Mouse (Mus musculus) gastrocnemius, postnatal 36 days (tissue): ENCODE measurements at regions not wholly inside any gene's neighbourhood (a gene's known extent, or its start where the extent isn't known, plus 50 kb on each side); places are given as distances from the start of the nearest gene placed in this dataset.

Experiments used
- DNase-seq, 2 experiments: peaks; one replicate each; pipeline ENCODE4 v3.0.0; 2022
- intact Hi-C: fragments of 180-260 bp; cut with DNase I; formaldehyde crosslinking; loops from one replicate; pipeline ENCODE4 v1.15.1; 2025

- no peak for DNase-seq
- intact Hi-C loops = no loop called here
Measured at GRCm38 (mm10) chr4:127862875-127863274, 107.9 kb downstream of the CK137956 start.

GRCm38 (mm10) chr4:127861319-127862117 lies 109.2 kb downstream of the CK137956 start:
- intact Hi-C loops = no loop called here
- DNase-seq = no peak

GRCm38 (mm10) chr4:127860271-127860670 lies 110.5 kb downstream of the CK137956 start:
- no peak for DNase-seq
- intact Hi-C loops = no loop called here

- intact Hi-C loops = no loop called here
- no peak for DNase-seq
Measured at GRCm38 (mm10) chr4:127859505-127859904, 111.2 kb downstream of the CK137956 start.

GRCm38 (mm10) chr4:127858566-127858965 lies 112.2 kb downstream of the CK137956 start:
- no peak for DNase-seq
- intact Hi-C loops = no loop called here

GRCm38 (mm10) chr4:127855836-127856235 lies 114.9 kb downstream of the CK137956 start:
- intact Hi-C loops = no loop called here
- DNase-seq = no peak

- DNase-seq = no peak
- intact Hi-C loops = no loop called here
Measured at GRCm38 (mm10) chr4:127854776-127855409, 115.9 kb downstream of the CK137956 start.

GRCm38 (mm10) chr4:127849306-127849705 lies 121.4 kb downstream of the CK137956 start:
- DNase-seq = no peak
- intact Hi-C loops = no loop called here

- intact Hi-C loops = no loop called here
Measured at GRCm38 (mm10) chr4:127846321-127846720, 124.4 kb downstream of the CK137956 start.

GRCm38 (mm10) chr4:127843421-127843820 lies 127.3 kb downstream of the CK137956 start:
- intact Hi-C loops = no loop called here
- no peak for DNase-seq

More at GRCm38 (mm10) chr4:127846321-127846720, 124.4 kb downstream of the CK137956 start:
- DNase-seq = no peak

GRCm38 (mm10) chr4:127833668-127834067 lies 137.1 kb downstream of the CK137956 start:
- DNase-seq = no peak
- intact Hi-C loops = no loop called here

- no peak for DNase-seq
- intact Hi-C loops = no loop called here
Measured at GRCm38 (mm10) chr4:127826988-127827387, 143.8 kb downstream of the CK137956 start.

GRCm38 (mm10) chr4:127819501-127819900 lies 151.2 kb downstream of the CK137956 start:
- intact Hi-C loops = no loop called here
- DNase-seq = no peak

- no peak for DNase-seq
Measured at GRCm38 (mm10) chr4:127819009-127819408, 151.7 kb downstream of the CK137956 start.

GRCm38 (mm10) chr4:127814631-127815030 lies 156.1 kb downstream of the CK137956 start:
- no peak for DNase-seq
- intact Hi-C loops = no loop called here

More at GRCm38 (mm10) chr4:127819009-127819408, 151.7 kb downstream of the CK137956 start:
- intact Hi-C loops = no loop called here

GRCm38 (mm10) chr4:127812047-127812545 lies 158.7 kb downstream of the CK137956 start:
- DNase-seq = no peak
- intact Hi-C loops = no loop called here

GRCm38 (mm10) chr4:127810899-127811510 lies 159.7 kb downstream of the CK137956 start:
- intact Hi-C loops = no loop called here
- DNase-seq = no peak

- DNase-seq = no peak
- intact Hi-C loops = no loop called here
Measured at GRCm38 (mm10) chr4:127809006-127809405, 161.7 kb downstream of the CK137956 start.

GRCm38 (mm10) chr4:127789206-127789605 lies 181.5 kb downstream of the CK137956 start:
- intact Hi-C loops = no loop called here

GRCm38 (mm10) chr4:127785786-127786185 lies 185.0 kb downstream of the CK137956 start:
- DNase-seq = no peak
- intact Hi-C loops = no loop called here

More at GRCm38 (mm10) chr4:127789206-127789605, 181.5 kb downstream of the CK137956 start:
- DNase-seq = no peak

GRCm38 (mm10) chr4:127771966-127772500 lies 198.7 kb downstream of the CK137956 start:
- intact Hi-C loops = no loop called here
- DNase-seq = no peak
